Mouse (Mus musculus): ENCODE data around the gene Hspb7. TPM values are rescaled to one million over a fixed set of nuclear protein-coding genes. Genes with fewer than 3 reads are reported as not detected.

The Hspb7 gene
- polyA plus RNA-seq, 1 experiment from 2014 or later: not detected

- H3K9me3 ChIP-seq (ENCODE audit: control insufficient read depth, low read length): no peaks in the 10 kb centered on the region
- no peak overlapping the region for H3K4me2 ChIP-seq (replicated peaks; ENCODE audit: low read depth, low read length)
- WGBS: 74% methylated on average over 14 of the region's 14 CpGs
- H3K27me3 ChIP-seq (ENCODE audit: control insufficient read depth, insufficient read depth, low read length): no peaks in the 10 kb centered on the region
- H3K4me1 ChIP-seq (replicated peaks; ENCODE audit: control insufficient read depth, insufficient read depth, low read length): no peaks in the 10 kb centered on the region
- no peak overlapping the region for H3K4me3 ChIP-seq (ENCODE audit: low read depth, low read length)
- no peak for DNase-seq (ENCODE audit: low spot score)
- no peaks in the 10 kb centered on the region for H3K36me3 ChIP-seq (ENCODE audit: control insufficient read depth, insufficient read depth, low read length)
- H3K9ac ChIP-seq (ENCODE audit: low read depth, low read length): no peak overlapping the region
- no peak for ATAC-seq (ENCODE audit: low FRiP score)
- no peak overlapping the region for H3K27ac ChIP-seq (ENCODE audit: low read depth, low read length)
These were observed 12.1 kb downstream of the Hspb7 start for GRCm38 (mm10) chr4:141432666-141433065.

GRCm38 (mm10) chr4:141433191-141433590, 12.6 kb downstream of the Hspb7 start:
- no peaks in the 10 kb centered on the region for H3K36me3 ChIP-seq (ENCODE audit: control insufficient read depth, insufficient read depth, low read length)
- no peak overlapping the region for H3K27ac ChIP-seq (ENCODE audit: low read depth, low read length)
- ATAC-seq (ENCODE audit: low FRiP score) (no peak), DNase-seq (ENCODE audit: low spot score) (no peak)
- no peaks in the 10 kb centered on the region for H3K4me1 ChIP-seq (replicated peaks; ENCODE audit: control insufficient read depth, insufficient read depth, low read length)
- no peak overlapping the region for H3K4me3 ChIP-seq (ENCODE audit: low read depth, low read length)
- H3K9me3 ChIP-seq (ENCODE audit: control insufficient read depth, low read length): no peaks in the 10 kb centered on the region
- WGBS: 83% methylated on average over 18 of the region's 18 CpGs
- H3K27me3 ChIP-seq (ENCODE audit: control insufficient read depth, insufficient read depth, low read length): no peaks in the 10 kb centered on the region
- no peak overlapping the region for H3K9ac ChIP-seq (ENCODE audit: low read depth, low read length)
- H3K4me2 ChIP-seq (replicated peaks; ENCODE audit: low read depth, low read length): no peak overlapping the region

DNA sequence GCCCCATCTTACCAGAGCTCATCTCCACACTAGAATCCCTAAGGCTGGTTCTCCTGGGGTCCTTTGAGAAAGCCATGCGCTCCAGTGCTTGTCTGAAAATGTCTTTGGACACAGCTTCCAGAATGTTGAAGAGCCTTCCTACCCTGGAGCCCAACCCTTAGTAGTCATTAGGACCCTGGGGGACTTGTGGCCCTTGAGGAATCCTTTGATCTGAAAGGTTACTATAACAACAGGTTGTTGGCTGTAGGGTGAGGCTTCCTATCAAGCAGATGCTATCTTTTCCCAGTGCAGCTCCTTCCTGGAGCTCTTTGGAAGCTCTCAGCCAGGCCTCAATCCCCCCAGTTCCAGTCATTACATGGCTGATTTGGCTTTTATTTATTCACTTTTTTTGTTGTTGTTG, 15.4 kb downstream of the Hspb7 start, which contains the start of gene Srarp:
Gene Srarp (minus strand): TSS at position 132 of the 400 bp plus-strand sequence.
- ATAC-seq (ENCODE audit: low FRiP score) (no peak), DNase-seq (ENCODE audit: low spot score) (no peak)
- Histone ChIP-seq H3K4me3 (ENCODE audit: low read depth, low read length) (no peak within 1 kb of the TSS), H3K36me3 (ENCODE audit: control insufficient read depth, insufficient read depth, low read length) (no peaks in the 10 kb centered on the region), H3K4me2 (replicated peaks; ENCODE audit: low read depth, low read length) (no peak within 1 kb of the TSS), H3K27ac (ENCODE audit: low read depth, low read length) (no peak within 1 kb of the TSS), H3K4me1 (replicated peaks; ENCODE audit: control insufficient read depth, insufficient read depth, low read length) (no peaks in the 10 kb centered on the region), H3K9me3 (ENCODE audit: control insufficient read depth, low read length) (no peaks in the 10 kb centered on the region), H3K27me3 (ENCODE audit: control insufficient read depth, insufficient read depth, low read length) (no peaks in the 10 kb centered on the region), H3K9ac (ENCODE audit: low read depth, low read length) (no peak within 1 kb of the TSS)
- 96% methylated on average over 1 of the region's 1 CpGs for WGBS

DNA sequence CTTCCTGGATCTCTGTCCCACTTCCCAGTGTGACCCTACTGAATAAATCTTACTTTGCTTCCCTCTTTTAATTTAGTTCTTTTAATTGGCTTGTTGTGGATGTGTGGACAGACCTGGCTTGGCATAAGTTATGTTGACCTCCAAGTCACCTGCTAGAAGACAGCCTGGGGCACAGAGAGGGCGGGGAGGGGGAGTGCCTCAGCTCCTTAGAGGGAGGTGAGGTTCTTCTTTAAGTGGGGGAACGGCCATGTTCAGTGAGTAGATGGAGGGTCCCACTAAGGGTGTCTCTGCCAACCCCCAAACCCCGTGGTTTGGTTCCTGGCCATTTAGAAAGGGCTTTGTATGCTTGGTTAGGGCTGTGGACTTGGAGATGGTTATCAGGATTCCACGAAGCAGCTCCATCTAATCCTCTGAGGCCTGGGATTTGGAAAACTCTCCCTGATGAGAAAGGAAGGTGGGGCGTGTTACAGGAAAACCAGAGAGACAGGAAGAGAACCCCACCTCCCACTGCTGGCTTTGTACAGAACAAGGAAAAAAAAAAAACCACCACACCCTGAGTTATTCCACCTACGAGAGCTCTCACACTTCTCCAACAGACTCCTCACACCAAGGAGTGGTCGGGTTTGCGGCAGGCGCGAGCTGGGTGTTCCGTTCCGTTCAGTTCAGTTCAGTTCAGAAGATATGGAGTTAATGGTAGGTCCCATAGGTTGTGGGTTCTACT, 18.7 kb downstream of the Hspb7 start:
- no peak overlapping the region for H3K9ac ChIP-seq (ENCODE audit: low read depth, low read length)
- no peak overlapping the region for H3K4me2 ChIP-seq (replicated peaks; ENCODE audit: low read depth, low read length)
- DNase-seq (ENCODE audit: low spot score) (no peak), ATAC-seq (ENCODE audit: low FRiP score) (no peak)
- WGBS: 84% methylated on average over 12 of the region's 12 CpGs
- no peaks in the 10 kb centered on the region for H3K4me1 ChIP-seq (replicated peaks; ENCODE audit: control insufficient read depth, insufficient read depth, low read length)
- no peak overlapping the region for H3K4me3 ChIP-seq (ENCODE audit: low read depth, low read length)
- H3K27me3 ChIP-seq (ENCODE audit: control insufficient read depth, insufficient read depth, low read length): no peaks in the 10 kb centered on the region
- H3K27ac ChIP-seq (ENCODE audit: low read depth, low read length): no peak overlapping the region
- H3K36me3 ChIP-seq (ENCODE audit: control insufficient read depth, insufficient read depth, low read length): no peaks in the 10 kb centered on the region
- no peaks in the 10 kb centered on the region for H3K9me3 ChIP-seq (ENCODE audit: control insufficient read depth, low read length)

DNA sequence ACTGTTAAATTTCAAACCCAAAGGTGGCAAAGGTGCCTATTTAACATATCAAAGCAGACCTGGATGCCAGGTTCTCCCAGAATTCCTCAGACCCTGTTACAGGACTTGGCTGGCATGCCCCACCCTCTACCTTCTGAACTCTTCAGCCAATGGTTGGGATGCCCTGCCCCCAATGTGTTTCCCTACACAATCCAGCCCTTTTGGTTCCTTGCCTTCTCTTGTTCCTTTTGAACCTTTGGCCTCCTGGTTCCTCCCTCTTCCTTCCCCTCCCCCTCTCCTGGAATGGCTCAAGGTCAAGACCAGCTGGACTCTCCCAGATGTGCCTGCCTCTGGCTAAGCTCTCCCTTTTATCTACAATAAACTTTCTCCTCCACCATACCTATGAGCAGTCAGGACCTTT, 20.3 kb downstream of the Hspb7 start:
- H3K4me1 ChIP-seq (replicated peaks; ENCODE audit: control insufficient read depth, insufficient read depth, low read length): peaks cover 4% of the 10 kb centered on the region
- no peak overlapping the region for H3K27ac ChIP-seq (ENCODE audit: low read depth, low read length)
- H3K4me2 ChIP-seq (replicated peaks; ENCODE audit: low read depth, low read length): no peak overlapping the region
- no peaks in the 10 kb centered on the region for H3K27me3 ChIP-seq (ENCODE audit: control insufficient read depth, insufficient read depth, low read length)
- no peaks in the 10 kb centered on the region for H3K9me3 ChIP-seq (ENCODE audit: control insufficient read depth, low read length)
- no peak overlapping the region for H3K4me3 ChIP-seq (ENCODE audit: low read depth, low read length)
- no peaks in the 10 kb centered on the region for H3K36me3 ChIP-seq (ENCODE audit: control insufficient read depth, insufficient read depth, low read length)
- no peak overlapping the region for H3K9ac ChIP-seq (ENCODE audit: low read depth, low read length)
- ATAC-seq (ENCODE audit: low FRiP score): no peak
- no peak for DNase-seq (ENCODE audit: low spot score)

- Histone ChIP-seq H3K27me3 (ENCODE audit: control insufficient read depth, insufficient read depth, low read length) (no peaks in the 10 kb centered on the region), H3K4me1 (replicated peaks; ENCODE audit: control insufficient read depth, insufficient read depth, low read length) (peaks cover 4% of the 10 kb centered on the region), H3K4me3 (ENCODE audit: low read depth, low read length) (peak overlapping the region; percentile 78), H3K9ac (ENCODE audit: low read depth, low read length) (peak overlapping the region; percentile 85; the same call in 1 of the 2 replicates), H3K36me3 (ENCODE audit: control insufficient read depth, insufficient read depth, low read length) (peaks cover 4% of the 10 kb centered on the region; the same call in 1 of the 2 replicates), H3K27ac (ENCODE audit: low read depth, low read length) (no peak overlapping the region), H3K4me2 (replicated peaks; ENCODE audit: low read depth, low read length) (peak overlapping the region; percentile 36), H3K9me3 (ENCODE audit: control insufficient read depth, low read length) (no peaks in the 10 kb centered on the region)
- no peak for DNase-seq (ENCODE audit: low spot score)
- 54% methylated on average over 11 of the region's 11 CpGs for WGBS
- peak; percentile 2; the same call in 1 of the 2 replicates for ATAC-seq (ENCODE audit: low FRiP score)
These were observed 23.3 kb downstream of the Hspb7 start for GRCm38 (mm10) chr4:141443641-141444429.

DNA sequence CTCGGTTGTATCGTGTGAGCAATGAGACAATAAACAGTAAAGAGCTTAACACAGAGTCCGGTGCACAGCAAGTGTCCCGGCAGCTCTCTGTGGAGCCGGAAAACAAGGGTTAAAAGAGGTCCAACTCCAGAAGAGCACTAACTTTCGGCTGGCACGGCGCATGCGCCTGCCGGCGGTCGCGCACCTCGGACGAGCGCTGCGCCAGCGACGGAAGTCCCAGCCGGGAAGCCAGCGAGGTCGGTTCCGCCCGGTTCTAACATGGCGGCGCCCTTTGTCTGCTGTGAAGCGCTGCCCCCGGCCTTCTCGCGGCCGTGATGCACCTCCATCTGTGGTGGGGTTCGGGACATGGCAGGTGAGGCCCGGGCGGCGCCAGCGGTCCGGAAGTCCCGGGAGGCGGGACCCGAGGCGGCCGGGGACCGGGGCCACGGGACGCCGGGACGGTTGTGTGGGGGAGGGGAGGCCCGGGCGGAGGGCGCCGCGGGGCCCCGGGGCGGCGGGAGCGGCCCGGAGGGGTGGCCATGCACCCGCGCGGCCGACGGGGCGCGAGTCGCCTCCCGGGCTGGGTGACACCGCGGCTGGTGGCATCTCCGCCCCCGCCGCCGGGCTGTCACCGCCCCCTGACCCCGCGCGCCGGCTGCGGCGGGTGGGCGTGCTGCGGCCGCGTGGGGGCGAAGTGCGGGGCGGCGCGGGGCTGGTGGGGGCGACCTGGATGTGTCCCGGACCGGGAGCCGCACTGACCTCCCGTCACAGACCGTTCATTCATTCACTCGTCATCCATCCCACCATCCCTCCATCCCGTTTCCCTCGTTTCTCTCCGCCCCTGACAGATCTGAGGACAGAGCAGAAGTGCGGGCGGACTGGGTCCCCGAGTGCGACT, 24.1 kb downstream of the Hspb7 start, which contains the start of gene Zbtb17:
Gene Zbtb17 (plus strand): TSS at position 204 of the 877 bp plus-strand sequence.
- Histone ChIP-seq H3K4me2 (replicated peaks; ENCODE audit: low read depth, low read length) (peak within 1 kb of the TSS; percentile 60), H3K9me3 (ENCODE audit: control insufficient read depth, low read length) (no peaks in the 10 kb centered on the region)
- under 1% methylated on average over 52 of the region's 102 CpGs for WGBS

GRCm38 (mm10) chr4:141445328-141445720, 24.7 kb downstream of the Hspb7 start:
- ATAC-seq (ENCODE audit: low FRiP score): no peak
- peak overlapping the region; percentile 85 for H3K9ac ChIP-seq (ENCODE audit: low read depth, low read length)
- H3K27ac ChIP-seq (ENCODE audit: low read depth, low read length): no peak overlapping the region
- H3K36me3 ChIP-seq (ENCODE audit: control insufficient read depth, insufficient read depth, low read length): peaks cover 4% of the 10 kb centered on the region; the same call in 1 of the 2 replicates
- no peak for DNase-seq (ENCODE audit: low spot score)
- WGBS: 16% methylated on average over 14 of the region's 14 CpGs
- H3K4me1 ChIP-seq (replicated peaks; ENCODE audit: control insufficient read depth, insufficient read depth, low read length): peaks cover 4% of the 10 kb centered on the region
- H3K9me3 ChIP-seq (ENCODE audit: control insufficient read depth, low read length): no peaks in the 10 kb centered on the region
- peak overlapping the region; percentile 60 for H3K4me2 ChIP-seq (replicated peaks; ENCODE audit: low read depth, low read length)
- H3K27me3 ChIP-seq (ENCODE audit: control insufficient read depth, insufficient read depth, low read length): no peaks in the 10 kb centered on the region
- peak overlapping the region; percentile 78 for H3K4me3 ChIP-seq (ENCODE audit: low read depth, low read length)

More for the DNA sequence above, 24.1 kb downstream of the Hspb7 start, which contains the start of gene Zbtb17:
- peaks cover 4% of the 10 kb centered on the region for H3K4me1 ChIP-seq (replicated peaks; ENCODE audit: control insufficient read depth, insufficient read depth, low read length)
- ATAC-seq (ENCODE audit: low FRiP score) (peak; percentile 94), DNase-seq (ENCODE audit: low spot score) (peak; percentile 95)
- peak within 1 kb of the TSS; percentile 78 for H3K4me3 ChIP-seq (ENCODE audit: low read depth, low read length)
- H3K27ac ChIP-seq (ENCODE audit: low read depth, low read length): peak within 1 kb of the TSS; percentile 65
- peaks cover 4% of the 10 kb centered on the region; the same call in 1 of the 2 replicates for H3K36me3 ChIP-seq (ENCODE audit: control insufficient read depth, insufficient read depth, low read length)
- H3K9ac ChIP-seq (ENCODE audit: low read depth, low read length): peak within 1 kb of the TSS; percentile 85
- no peaks in the 10 kb centered on the region for H3K27me3 ChIP-seq (ENCODE audit: control insufficient read depth, insufficient read depth, low read length)

Data from hindbrain, embryonic 11.5 days (tissue).